Mouse (Mus musculus): ENCODE data around the gene Adtrp.

Adtrp gene

DNA sequence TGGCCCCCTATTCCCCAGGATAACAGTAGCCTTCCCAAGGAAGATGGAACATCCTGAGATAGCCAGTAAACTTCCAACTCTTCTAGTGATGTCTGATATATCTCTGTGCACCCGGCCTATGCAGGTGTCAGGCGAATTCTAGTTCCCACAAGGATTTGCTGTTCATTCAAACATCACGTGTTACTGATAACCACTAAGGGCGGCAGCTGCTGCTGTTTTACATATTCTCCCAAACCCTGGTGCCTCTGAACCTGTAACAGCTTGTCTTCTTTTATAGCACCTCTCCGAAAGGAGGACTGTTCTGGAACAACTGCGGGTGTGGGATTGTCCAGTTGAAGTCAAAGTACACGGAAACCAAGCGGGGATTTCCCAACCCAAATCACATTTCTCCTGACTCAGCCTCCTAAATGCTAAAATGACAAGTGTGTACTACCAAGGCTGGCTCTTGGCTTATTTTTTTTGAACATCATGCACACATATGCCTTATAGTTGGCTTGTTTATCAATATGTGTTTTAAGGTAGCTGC is 13.8 kb downstream of the Adtrp start:
- no peak for DNase-seq (ENCODE audit: inconsistent age in 2 of 2, low spot score in 1 of 2)

DNA sequence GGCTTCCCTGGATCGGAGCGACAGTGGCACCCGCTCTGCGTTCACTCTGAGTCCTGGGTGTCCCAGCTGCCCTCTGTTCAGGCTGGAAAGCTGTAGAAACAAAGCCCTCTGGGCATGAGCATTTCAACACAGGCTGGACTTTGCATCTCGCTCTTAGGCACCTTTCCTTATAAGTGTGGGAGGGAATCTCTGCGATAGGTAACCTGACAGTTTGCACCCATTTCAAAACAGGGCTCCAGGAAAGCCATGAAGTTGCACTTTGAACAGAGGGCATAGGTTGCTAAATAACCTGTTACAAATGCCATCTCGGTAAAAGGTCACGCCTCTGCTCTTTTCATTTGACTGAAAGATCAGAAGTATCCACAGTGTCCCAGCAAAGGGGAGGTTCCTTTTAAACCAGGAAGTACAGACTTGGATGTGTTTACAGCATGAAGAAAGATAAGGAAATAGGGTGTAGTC is 19.2 kb downstream of the Adtrp start:
- DNase-seq (ENCODE audit: inconsistent age in 2 of 2, low spot score in 1 of 2) = peak in 1 of 2 experiments; percentile 44

DNA sequence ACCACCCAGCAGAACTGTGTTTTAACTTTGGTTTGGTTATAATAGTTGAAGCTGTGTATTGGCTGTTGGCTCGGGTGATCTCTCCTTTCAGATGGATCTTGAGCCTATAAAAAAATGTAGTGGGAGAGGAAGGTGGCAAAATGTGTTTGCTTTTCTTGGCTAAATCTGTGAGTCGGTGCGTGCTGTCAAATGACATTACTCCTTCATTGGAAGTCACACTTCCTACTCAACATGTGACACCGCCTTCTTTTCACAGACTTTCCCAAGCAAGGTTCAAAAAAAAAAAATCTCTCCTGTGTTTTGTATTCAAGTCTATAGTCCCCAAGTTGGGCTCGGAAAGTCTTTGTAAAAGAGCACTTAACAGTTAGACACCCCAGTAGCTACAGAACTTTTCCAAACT is 19.9 kb downstream of the Adtrp start:
- DNase-seq (ENCODE audit: inconsistent age in 2 of 2, low spot score in 1 of 2) = no peak

DNA sequence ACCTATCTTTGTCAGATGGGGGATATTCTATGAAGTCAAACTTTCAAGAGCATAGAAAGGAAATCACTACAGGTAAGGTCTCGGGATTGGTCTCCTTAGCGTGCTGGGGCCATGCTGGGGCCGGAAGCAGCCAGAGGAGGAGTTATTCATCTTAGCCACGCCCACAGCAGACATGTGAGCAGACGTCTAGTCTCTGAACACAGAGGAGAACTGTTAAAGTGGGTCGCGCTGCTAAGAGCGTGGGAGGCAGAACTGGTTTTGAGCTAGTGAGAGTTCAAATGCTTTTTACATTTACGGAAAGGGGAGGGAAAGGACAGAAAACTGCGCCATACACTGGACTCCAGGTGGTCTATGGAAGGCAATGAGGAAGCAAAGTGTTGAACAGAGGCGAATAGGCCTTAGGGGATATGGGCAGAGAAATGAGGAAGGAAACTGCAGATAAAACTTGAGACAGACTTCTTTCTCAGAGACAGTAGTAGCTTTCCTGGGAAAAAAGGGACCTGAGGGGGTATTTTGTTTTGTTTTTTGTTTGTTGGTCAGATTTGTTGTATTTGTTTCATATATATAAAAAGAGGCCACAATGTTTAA is 22.0 kb downstream of the Adtrp start:
- no peak for DNase-seq (ENCODE audit: inconsistent age in 2 of 2, low spot score in 1 of 2)

DNA sequence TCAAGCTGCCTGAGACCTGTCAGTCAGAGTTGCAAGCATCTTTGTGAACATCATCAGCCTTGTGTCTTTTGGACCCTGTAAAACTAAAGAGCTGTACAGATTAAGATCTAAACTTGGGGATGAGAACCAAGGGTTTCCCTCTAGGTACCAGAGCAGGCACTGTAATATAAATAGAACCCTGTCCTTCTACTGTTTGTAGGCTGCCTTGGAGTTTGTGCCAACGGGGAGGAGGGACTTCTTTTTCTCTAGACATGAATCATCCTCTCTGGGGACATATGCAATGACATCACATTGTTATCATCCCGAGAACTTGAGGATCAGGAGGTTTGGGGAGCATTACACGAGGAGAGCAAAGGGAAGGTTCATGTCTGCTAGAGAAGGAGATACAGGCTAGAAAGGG is 24.4 kb downstream of the Adtrp start:
- peak in 1 of 2 experiments; percentile 51 for DNase-seq (ENCODE audit: inconsistent age in 2 of 2, low spot score in 1 of 2)

DNA sequence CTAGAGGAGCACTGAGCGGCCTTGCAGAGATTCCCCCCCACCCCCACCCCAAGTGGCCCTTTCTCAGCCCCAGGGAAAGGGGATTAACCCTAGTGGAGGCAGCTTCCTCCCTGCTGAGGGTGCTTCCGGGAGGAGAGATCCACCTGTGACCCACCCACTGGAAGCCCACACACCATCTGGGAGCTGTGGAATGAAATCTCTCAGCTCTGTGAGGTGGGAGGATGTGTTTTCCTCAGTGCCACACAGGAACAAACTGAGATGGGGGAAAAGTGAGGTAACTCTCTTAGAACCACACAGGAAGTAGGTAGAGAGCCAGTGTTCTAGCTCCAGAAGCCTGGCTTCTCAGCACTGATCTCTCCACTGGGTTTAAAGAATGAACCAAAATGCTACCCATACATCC is 24.9 kb downstream of the Adtrp start:
- DNase-seq (ENCODE audit: inconsistent age in 2 of 2, low spot score in 1 of 2) = no peak

DNA sequence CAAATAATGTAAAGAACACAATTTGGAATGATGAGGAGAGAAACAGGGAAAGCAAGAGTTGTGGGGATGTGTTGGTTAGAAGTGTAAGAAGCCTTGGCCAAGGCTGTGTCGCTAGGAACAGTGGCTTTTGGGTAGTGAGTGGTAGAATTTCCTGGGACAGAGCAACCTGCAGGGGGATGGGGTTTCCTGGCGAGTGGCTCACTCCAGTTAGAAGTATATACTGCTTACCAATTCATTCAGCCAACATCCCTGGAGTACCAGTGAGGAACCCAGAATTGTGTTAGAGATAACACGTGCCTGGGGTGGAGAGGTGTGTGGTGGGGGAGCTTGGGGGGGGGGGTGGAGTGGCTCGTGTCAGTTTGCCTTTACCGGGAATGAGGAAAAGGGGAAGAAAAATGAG is 25.4 kb downstream of the Adtrp start:
- DNase-seq (ENCODE audit: inconsistent age in 2 of 2, low spot score in 1 of 2) = no peak

DNA sequence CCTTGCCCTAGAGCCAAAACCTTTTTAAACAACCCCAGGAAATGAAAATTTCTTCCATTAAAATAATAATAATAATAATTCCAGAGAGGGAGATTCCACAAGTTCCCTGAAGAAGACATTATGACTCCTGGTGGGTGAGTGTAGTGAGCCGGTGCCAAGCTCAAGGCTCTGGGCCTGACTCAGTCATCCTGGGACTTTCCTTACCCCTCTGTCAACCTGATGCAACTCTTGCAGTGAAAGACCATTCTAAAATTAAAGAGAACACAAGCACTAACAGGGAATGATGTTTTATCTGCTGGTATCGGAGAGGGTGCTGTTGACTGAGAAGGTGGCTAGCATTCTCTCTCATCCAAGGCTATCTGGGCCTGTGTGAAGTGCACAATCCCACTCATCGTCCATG is 26.5 kb downstream of the Adtrp start:
- no peak for DNase-seq (ENCODE audit: inconsistent age in 2 of 2, low spot score in 1 of 2)

DNA sequence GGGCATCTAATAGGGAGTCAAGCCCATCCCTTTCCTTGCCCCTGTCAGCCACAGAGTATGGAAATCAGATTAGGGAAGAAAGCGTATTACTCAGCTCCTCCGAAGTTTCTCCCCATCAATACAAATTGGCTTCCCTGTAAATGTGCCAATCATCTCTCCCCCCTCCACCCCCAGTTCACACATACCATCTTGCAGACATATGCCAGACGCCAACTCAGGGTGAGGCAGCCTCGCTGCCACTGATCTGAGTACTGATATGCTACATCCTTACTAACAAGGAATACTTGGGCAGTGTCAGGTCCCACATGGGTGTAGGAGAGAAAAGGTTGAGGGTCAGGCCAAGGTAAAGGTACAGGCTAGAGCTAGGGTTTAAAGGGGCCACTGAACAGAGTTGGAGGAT is 27.6 kb downstream of the Adtrp start:
- DNase-seq (ENCODE audit: inconsistent age in 2 of 2, low spot score in 1 of 2) = no peak

DNA sequence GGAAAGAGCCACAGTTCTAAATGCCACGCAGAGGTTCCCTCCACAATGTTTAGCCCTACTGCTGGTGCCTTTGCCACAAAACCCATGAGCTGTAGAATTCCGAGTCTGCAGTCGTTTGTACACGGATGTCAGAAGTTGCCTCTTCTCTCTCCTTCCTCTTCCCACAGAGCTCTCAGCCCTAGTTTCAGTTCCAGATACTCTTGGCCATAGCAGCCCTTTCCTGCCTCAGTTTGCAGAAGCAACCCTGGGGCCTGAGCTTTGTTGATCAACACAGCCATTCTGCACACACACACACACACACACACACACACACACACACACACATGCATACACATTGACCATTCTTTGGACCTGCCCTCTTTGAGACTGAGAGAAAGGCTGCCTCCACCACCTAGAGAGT is 28.0 kb downstream of the Adtrp start:
- DNase-seq (ENCODE audit: inconsistent age in 2 of 2, low spot score in 1 of 2) = no peak

DNA sequence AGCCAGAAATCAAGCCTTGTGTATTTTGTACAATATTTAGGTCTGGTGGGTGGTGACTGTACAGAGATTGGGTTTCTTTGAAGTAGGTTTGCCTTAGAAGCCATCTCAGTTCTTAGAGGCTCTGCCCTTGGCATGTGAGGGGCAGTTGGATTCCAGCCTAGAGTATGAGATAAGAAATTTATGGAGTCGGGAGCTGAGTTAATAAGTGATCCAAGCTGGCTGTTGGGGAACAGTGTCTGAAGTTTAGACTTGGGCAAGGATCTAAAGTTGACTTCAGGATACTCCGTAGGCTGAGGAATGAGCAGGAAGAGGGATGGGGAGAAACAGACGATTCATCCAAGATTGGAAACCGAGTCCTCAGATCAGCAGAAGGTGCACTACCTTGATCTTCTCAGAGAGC is 29.9 kb downstream of the Adtrp start:
- no peak for DNase-seq (ENCODE audit: inconsistent age in 2 of 2, low spot score in 1 of 2)

DNA sequence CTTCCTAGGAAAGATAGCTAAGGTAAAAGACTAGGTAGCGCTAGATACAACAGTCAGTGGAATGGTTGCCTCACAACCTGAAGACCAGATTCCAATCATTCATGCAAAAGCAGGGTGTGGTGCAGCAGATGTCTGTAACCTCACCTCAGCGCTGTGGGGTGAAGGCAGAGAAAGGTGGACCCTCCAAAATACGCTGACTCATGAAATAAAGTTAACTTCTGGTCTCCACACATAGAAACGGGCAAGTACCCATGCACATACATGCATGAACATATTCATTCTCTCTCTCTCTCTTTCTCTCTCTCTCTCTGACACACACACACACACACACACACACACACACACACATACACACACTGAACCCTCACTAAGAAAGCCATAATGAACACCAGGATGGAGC is 30.8 kb downstream of the Adtrp start:
- no peak for DNase-seq (ENCODE audit: inconsistent age in 2 of 2, low spot score in 1 of 2)

DNA sequence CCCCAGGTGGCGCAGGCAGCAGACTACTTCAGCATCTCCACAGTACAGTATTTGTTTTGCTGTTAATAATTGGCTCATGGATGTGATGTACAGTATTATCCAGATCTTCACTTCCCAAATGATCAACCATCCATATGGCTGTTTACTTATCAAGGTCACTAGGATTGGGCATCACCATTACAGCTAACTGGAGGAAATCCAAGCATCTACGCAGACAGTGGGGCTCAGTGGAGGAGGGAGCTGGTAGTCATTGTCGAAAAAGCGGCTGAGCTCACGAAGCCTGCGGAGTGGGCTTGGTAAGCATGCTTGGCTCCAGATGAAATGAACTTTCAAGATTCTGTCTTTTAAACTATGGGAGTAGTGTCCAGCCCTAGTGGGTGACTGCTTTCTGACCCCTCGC is 36.7 kb downstream of the Adtrp start:
- DNase-seq (ENCODE audit: inconsistent age in 2 of 2, low spot score in 1 of 2) = no peak

DNA sequence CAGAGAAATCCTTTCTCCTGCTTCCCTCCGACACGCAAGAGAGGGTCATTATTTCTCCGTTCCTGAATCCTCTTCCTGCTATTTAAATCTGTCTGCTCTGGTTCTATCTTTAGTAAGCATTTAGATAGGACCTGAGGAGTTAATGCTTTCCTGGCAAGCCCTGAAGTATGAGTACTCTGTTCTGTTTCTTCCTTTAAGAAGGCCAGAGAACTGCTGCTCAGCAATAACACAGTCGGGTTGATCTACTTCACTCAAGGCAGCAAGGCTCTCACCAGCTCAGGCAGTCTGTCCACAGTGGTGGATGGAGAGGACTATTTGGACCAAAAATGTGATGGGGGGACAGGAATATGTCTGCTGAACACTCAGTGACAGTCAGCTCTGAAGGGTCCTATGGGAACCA is 39.7 kb downstream of the Adtrp start:
- DNase-seq (ENCODE audit: inconsistent age in 2 of 2, low spot score in 1 of 2) = no peak

DNA sequence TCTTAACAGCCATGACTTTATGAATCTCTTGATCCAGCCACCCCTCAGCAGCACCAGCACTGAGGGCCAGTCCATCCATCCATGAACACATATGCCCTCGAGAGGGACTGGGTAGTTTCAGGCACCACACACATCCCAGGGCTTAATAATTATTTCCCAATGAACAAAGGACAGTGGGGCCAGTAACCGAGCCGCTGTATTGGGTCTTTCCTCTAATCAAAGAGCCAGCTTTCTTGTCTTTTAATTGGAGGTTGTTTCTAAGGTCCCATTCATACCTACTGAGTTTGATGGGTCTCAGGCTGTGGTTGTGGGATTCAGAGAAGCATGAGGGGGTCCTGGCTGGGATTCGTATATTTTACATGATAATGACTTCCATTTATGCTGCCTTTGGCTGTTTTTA is 40.2 kb downstream of the Adtrp start:
- DNase-seq (ENCODE audit: inconsistent age in 2 of 2, low spot score in 1 of 2) = no peak

DNA sequence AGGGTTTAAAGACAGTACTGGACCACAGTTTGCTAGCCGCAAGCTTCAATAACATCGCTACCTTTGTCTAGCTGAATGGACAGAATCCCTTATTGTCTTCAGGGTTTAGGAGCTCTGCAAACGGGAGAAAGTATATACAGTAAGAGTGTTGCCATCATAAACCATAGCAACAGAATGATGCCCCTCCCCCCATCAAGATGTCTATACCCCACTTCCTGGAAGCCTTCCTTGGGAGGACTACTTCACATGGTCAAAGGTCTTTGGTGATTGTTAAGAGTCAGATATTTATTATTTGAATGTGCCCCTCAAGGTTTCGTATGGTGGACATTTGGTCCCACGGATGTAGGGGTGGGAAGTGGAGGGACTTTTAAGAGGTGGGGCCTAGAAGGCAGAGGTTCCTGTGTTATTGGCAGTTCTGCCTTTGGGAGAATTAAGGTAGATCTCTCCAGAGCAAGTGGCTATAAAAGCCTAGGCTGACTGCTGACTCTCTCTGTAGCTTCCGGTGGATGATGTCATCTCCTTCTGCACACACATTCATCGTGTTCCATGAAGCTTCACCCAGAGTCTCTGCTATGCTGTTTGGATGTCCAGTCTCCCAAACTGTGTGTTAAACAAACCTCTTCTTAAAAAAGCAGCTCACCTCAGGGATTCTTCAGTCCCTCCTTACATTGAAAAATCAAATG is 42.2 kb downstream of the Adtrp start:
- DNase-seq (ENCODE audit: inconsistent age in 2 of 2, low spot score in 1 of 2) = no peak

DNA sequence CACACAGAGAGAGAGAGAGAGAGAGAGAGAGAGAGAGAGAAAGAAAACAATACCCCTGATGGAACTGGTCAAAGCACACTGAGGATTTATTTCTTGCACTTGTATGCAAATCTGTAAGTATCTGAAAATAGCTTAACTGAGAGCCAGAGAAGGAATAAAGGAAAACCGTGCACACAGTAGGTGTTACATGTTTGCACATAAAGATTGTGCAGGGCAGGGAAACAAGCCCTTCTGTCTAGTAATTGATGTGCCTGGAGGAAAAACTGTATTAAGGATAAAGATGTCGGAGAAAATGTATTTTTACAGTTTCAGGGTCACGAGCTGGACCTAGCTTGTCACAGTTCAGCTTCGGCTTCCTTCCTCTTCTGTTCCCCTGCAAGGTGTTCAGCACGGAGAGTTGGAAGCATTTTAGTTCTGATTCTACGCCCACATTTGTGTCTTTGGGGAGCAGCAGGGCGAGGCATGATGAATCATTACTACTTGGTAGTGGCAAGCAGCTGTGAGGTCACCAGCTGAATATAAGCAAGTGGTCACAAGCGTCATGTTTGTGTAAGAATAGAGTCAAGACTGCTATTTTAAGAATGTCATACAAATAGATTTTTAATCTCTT is 43.7 kb downstream of the Adtrp start:
- no peak for DNase-seq (ENCODE audit: inconsistent age in 2 of 2, low spot score in 1 of 2)

DNA sequence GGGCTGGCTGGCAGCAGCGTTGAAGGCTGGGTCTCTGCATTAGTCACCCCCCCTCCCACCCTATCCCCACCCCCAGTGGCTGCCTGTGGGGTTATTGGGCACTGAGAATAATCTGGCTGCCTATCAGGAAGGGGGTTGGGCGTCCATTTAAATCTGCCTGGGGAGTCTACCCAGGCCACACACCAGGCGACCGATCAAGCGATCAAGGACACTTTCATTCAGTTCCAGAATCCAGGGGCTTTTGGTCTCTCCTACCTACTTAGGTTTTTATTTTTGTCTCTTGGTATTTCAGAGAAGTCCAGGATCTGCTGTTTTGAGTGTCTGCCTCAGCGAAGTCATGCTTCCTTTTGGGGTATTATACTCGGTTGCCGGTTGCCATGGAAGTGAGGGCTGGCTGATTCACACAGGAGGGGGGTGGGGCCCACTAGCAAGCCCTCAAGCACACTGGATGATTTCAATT is 46.3 kb downstream of the Adtrp start:
- peak; percentile 23 to 68 for DNase-seq (ENCODE audit: inconsistent age in 2 of 2, low spot score in 1 of 2)

DNA sequence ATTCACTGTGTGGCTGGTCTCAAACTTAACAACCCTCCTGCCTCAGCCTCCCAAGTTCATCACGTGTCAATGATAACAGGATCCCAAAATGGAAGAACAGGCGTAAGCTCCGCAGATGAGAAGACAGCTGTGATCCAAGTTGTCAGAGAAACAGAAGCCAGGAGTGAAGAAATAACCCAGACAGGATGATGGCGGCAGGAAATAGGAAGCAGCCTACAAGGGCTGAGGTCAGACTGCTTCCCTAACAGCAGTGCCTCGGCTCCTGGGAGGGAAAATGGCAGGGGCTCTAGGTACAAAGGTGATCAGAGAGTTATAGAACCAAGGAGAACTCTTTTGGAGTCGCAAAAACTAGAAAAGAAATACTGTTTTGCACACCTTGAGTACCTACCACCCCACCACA is 54.6 kb downstream of the Adtrp start:
- DNase-seq (ENCODE audit: inconsistent age in 2 of 2, low spot score in 1 of 2) = no peak

DNA sequence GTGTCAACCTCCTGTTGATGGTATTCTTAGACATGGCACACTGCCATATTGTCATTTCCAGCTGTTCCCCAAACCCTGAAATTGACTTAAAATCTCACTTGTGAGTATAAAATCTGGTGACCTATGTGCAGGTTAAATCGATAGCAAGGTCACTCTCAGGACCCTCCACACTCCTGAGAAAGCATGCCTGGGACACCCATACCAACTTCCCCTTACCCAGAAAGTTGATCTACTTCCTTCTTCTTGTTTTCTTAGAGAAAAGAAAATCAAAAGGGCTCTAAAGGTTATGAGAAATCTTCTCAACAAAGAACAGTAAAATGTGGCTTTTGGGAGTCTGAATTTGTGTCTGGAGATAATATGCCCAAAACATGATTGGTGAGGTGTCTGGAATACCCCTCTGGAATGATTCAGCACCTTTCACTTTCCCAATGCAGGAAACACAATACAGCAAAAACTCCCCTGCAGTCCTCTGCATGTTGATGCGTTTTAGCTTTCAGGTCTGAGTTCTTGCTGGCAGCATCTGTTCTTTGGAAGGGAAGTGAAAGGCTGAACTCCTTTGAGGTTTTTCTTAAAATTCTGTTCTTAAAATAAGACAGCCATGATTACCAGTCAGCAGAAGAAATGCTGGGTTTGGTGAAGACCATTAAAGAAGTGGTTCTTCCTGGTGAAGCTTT is 59.5 kb downstream of the Adtrp start:
- no peak for DNase-seq (ENCODE audit: inconsistent age in 2 of 2, low spot score in 1 of 2)

DNA sequence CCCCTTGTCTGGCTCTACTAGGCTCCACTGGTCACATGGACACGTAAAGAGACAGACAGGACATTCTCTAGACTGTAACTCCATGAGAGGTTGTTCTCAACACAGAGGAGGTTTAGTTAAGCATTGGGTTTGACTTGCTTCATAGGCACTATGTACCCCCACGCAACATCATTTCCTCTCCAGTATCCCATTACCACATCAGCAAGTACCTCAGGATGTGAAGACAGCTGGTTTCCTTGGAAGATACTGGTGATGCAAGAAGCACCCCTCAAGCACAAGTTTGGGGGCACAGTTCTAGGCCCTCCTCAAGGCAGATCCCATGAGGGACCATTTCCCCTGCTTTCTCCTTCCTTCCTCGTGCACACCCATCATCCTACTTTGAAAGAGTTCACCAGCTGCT is 60.8 kb downstream of the Adtrp start:
- no peak for DNase-seq (ENCODE audit: inconsistent age in 2 of 2, low spot score in 1 of 2)

Measured in adrenal gland, adult (tissue).